Mouse (Mus musculus): ENCODE data around the gene Taf10.
"Not testable (repeated sequence)": the region's sequence is repeated elsewhere in the genome, so short reads cannot be mapped to it uniquely, and the experiment has no call there.

Taf10 gene

DNA sequence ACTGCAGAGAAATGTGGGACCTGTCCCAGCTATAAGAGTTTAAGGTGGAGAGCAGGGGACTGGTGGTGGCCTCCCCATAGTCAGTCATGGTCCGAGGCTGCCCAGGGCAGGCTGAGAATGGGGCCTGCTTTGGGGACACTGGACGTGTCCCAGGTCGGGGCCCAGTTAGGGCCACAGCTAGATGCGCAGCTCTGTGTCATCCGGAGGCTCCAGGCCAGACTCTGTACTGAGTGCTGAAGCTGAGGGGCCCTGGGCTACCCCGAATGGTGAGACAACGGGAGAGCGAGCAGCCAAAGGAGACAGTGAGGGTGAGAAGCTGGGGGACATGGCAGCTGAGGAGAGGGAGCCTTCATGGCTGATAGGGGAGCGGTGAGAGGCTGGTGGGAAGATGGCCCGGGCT, 9.1 kb upstream of the Taf10 start:
- DNase-seq (ENCODE audit: low read depth in 2 of 2, low spot score in 2 of 2) = no peak

DNA sequence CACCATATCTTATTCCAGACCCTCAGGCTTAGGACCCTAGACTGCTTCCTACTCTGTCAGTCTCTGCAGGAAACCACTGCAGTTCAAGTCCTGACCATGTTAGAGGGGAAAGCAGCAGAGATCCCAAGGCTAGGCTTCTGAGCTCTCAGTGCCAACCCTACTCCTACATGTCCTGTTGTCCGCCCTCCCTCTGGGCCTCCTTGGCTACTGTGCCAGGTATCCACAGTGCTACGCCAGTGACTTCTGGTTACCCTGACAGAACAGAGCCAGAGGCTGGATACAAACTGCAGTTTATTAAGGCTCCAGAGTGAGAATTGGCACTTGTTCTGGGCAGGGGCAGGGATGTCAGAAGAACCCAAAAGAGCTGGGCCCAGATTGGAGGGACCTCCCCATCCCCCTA, 8.6 kb upstream of the Taf10 start:
- no peak for DNase-seq (ENCODE audit: low read depth in 2 of 2, low spot score in 2 of 2)

DNA sequence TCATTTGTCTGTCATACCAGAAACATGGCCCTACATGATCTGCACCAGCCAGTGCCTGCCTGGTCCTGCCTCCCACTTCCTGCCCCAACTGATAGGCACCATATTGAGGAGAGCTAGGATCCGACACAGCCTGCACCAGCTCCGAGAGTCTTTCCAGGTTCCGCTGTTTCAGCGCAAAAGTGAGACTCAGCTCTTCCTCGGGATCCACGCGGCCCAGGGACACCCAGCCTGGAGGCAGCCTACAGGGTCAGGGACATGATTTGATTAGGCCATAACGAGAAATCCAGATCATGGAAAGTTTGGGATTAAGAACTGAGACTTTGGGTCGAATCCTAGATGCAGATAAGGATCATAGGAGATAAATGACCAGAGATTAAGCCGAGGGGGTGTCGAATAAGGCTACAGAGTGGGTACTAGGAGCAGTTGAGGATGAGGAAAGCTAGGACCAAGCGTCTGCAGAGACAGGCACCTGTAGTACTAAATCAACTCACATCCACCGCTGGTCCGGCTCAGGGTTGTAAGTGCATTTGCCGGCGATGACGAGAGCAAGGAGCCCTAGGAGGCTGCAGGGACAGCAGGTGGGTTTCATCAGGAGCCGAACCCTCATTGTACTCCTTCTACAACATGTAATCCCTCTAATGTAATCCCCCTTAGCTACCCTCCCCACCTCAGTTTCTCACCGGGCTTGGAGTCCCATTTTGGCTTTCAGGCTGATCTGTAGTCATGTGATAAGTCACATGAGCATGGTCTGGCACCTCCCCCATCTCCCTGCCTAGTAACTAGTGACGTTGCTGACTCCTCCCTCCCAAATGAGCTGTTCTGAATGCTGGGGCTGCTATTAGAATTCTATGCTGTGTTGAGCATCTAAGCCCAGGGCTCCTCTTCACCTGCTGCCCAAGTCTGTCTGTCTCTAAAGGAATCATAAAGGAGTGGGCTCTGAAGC, 7.6 kb upstream of the Taf10 start, which contains the start of gene Tpp1:
TSS of gene Tpp1 (minus strand) at position 745 of the 943 bp plus-strand sequence.
- DNase-seq (ENCODE audit: low read depth in 2 of 2, low spot score in 2 of 2) = peak; percentile 87 to 95

DNA sequence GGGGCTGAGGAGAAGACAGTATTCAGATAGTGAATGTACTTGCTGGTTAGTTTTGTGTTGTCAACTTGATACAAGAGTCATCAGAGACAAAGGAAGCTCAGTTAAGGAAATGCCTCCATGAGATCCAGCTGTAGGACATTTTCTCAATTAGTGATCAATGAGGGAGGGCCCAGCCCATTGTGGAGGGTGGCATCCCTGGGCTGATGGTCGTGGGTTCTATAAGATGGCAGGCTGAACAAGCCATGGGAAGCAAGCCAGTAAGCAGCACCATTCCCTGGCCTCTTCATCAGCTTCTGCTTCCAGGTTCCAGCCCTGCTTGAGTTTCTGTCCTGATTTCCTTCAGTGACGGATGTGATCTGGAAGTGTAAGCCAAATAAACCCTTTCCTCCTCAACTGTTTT, 3.6 kb upstream of the Taf10 start:
- DNase-seq (ENCODE audit: low read depth in 2 of 2, low spot score in 2 of 2) = no peak

DNA sequence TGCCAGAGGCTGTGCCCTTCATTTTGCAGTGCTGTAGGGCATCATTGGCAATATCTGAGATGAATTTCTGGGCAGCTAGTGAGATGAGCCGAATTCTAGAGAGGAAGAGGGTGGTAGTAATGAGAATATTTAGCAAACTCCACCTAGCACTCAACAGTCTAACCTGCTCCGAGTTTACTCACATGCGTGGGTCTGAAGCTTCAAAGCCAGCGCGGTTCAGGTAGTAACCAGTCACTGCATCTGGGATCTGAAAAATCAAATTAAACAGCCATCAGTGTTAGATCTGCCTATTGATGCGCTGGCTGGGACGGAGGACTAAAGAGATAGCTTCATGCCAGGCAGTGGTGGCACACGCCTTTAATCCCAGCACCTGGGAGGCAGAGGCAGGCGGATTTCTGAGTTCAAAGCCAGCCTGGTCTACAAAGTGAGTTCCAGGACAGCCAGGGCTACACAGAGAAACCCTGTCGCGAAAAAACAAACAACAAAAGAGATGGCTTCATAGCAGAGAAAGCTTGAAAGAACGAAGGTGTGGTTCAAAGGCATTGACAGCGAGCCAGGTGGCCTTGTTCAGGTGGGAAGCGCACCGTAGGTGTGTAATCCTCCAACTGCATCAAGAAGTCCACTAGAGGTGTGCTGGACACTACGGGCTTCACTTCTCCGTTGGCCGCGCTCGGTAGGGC, 775 bp downstream of the Taf10 start:
- not testable (repeated sequence) for DNase-seq (ENCODE audit: low read depth in 2 of 2, low spot score in 2 of 2)

DNA sequence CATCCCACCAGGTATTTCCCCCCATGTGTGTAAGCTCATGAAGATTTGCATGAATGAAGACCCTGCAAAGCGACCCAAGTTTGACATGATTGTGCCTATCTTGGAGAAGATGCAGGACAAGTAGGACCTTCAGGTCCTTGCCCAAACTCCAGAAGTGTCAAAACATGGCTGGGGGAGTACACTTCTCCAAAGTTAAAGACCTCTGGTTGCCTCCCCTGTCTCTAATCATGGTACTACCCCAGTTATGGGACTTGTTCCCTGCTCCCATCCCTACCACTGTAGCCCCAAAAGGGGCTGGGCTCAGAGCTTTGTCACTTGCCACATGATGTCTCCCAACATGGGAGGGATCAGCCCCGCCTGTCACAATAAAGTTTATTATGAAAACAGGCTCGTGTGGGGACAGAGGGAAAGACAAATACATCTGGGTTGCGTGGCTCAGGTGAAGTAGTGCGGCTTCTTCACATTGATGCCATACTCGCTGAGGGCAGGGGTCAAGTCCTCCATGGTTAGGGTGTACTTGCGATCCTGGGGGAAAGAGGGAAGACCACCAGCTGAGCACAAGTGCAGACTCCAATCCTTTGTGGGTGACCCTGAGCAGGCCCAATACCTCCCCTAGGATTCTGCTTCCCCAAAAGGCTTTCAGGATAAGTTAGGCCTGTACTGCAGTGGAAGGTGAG, 1.5 kb downstream of the Taf10 start:
- DNase-seq (ENCODE audit: low read depth in 2 of 2, low spot score in 2 of 2) = not testable (repeated sequence)

DNA sequence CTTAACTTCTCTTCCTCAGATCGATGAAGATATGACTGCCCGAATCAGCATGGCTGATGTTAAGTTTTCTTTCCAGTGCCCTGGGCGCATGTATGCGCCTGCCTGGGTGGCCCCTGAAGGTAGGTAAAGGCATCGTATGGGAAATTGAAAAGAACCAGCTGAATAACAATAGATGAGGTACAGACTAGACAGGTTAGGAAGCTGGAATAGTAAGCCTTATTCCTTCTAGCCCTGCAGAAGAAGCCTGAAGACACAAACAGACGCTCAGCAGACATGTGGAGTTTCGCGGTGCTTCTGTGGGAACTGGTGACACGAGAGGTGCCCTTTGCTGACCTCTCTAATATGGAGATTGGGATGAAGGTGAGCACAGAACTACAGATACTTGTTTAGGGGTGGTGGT, 2.2 kb downstream of the Taf10 start:
- DNase-seq (ENCODE audit: low read depth in 2 of 2, low spot score in 2 of 2) = no peak

DNA sequence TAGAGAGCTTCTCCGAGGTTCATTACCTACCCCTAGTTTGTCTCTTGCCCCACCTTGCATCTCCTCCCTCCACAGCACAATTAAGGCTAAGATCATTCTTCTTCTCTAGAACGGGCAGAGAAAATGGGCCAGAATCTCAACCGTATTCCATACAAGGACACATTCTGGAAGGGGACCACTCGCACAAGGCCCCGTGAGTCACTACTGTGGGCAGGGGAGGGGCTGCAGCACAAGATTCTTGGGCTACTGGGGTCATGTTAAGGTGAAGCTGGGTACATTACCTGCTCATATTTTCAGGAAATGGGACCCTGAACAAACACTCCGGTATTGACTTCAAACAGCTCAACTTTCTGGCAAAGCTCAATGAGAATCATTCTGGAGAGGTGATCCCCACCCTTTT, 3.3 kb downstream of the Taf10 start:
- DNase-seq (ENCODE audit: low read depth in 2 of 2, low spot score in 2 of 2) = no peak

DNA sequence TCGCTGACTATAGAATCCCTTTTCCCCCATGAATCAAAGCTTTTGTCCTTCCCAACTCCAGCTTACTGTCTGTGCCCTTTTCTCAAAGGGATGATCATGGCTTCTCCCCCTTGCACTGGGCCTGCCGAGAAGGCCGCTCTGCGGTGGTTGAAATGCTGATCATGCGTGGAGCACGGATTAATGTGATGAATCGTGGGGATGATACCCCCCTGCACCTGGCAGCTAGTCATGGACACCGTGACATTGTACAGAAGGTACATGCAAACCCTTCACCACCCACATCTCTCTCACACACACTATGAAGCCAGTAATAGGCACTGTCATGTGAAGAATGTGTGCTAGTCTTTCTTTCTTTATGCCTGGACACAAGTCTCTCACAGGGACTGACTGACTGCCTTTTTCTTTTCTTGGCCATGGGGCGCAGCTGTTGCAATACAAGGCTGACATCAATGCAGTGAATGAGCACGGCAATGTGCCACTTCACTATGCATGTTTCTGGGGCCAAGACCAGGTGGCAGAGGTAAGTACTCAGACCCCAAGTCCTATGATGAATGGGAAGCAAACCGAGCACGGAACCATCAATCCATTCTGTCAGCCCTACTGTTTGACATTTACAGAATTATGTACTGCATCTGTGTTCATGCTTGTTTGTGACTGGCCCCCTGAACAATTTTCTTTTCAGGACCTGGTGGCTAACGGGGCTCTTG, 3.9 kb downstream of the Taf10 start:
- DNase-seq (ENCODE audit: low read depth in 2 of 2, low spot score in 2 of 2) = no peak

DNA sequence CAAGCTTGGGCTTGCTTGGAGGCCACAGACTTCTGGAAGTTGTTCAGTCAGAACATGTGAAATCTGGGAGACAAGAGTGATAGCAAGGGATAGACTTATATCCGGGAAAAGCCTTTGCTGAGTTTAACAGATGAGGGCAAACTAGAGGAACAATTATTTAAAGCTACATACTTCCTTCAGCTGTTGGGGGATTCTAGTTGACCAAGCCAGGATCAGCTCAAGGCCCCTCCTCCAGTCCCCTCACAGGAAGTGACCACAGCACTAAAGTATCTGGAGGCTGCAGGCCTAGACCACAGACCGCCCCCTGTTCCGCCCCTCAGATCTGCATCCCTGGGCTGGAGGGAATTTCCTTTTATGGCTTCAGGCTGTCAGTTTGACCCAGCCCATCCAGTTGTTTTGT, 5.2 kb downstream of the Taf10 start:
- DNase-seq (ENCODE audit: low read depth in 2 of 2, low spot score in 2 of 2) = no peak

DNA sequence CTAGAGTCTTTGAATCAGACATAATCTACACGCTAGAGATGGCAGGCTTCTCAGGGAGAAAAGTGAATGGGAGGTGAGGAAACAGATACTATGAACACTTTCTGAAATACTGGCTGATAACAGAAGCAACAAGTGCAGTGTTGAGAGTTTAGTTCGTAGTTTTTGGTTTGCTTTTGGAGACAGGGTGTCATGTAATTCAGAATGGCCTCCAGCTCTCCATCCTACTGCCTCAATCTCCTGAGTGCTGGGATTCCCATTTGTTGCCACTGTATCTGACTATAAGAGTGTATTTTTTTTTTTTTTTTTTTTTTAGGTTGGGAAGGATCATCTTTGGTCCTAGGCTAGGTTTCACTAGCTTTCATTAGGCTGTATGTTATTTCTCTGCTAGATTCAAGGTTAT, 5.9 kb downstream of the Taf10 start:
- DNase-seq (ENCODE audit: low read depth in 2 of 2, low spot score in 2 of 2) = no peak

DNA sequence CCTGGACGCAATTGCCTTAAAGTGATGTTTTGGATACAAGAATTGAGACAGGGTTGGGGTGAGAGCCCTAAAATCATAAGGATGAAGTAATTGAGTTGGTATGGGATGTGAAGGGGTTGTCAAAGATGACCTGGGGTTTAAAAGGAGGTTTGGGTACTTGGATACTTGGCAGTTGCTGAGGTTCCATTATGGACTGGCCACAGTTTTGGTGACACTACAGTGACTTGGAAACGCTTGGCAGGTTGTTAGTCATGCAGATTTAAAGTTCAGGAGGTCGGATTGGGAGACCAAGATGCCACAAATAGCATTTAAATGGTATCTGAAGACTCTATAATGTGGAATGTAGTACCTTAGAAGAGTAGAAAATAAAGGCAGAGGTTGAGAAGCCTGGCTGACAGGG, 6.5 kb downstream of the Taf10 start:
- DNase-seq (ENCODE audit: low read depth in 2 of 2, low spot score in 2 of 2) = no peak

DNA sequence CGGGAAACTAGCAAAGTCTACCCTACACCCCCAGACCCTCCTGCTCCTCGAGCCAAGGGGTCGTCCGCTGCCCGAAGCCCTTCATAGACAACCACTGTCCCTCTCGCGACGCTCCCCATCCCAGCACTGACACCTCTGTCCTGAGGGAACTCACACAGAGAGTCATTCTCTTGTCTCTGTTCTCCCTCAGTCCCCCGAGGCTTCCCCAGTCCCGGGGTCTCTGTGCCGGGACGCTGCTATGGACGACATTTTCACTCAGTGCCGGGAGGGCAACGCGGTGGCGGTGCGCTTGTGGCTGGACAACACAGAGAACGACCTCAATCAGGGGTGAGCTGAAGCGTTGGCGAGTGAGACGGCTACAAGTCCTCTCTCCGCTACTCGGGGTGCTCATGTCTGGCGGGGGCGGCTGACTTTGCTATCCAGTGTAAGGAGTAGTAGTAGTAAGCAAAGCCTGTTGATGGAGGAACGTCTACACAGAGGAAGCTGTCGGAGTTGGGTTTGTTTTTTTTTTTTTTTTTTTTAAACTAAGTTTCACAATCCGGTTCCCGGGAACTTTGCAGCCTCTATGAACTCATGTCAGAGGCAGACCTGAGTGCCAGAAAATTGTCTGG, 7.1 kb downstream of the Taf10 start, which contains the start of gene Rrp8:
TSS of gene Rrp8 (minus strand) at position 475 of the 611 bp plus-strand sequence.
- DNase-seq (ENCODE audit: low read depth in 2 of 2, low spot score in 2 of 2) = peak; percentile 18 to 28

DNA sequence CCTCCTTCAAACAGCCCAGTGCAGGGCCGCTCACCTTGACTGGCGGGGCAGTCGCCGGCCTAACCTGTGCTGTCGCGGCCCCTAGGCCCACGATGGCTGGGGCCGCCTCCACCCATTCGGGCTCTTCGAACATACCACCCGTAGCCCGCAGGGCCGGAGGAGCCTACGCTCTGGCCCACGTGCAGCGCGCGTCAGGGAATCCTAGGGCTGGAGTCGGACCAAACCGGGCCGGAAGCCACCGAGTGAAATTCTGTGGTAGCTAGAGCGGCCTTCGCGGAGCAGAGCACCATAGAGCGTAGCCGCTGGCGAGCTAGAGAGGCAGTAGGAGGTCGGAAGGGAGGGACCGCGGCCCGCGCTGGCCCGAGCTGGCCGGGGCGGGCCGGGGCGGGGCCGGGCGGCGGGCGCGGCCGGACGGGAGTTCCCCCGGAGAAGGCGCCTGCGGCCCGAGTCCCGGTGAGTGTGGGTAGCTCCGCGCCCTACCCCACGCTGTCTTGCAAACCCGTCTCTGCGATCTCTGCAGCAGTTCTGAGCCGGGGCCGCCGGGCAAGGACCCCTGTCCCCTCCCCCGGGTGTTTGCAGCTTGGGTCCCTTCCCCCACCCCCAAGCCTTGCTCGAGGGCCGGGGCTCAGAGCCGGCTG, 7.8 kb downstream of the Taf10 start, which contains the start of gene Ilk:
TSS of gene Ilk (plus strand) at position 329 of the 638 bp plus-strand sequence.
- peak; percentile 78 to 79 for DNase-seq (ENCODE audit: low read depth in 2 of 2, low spot score in 2 of 2)

DNA sequence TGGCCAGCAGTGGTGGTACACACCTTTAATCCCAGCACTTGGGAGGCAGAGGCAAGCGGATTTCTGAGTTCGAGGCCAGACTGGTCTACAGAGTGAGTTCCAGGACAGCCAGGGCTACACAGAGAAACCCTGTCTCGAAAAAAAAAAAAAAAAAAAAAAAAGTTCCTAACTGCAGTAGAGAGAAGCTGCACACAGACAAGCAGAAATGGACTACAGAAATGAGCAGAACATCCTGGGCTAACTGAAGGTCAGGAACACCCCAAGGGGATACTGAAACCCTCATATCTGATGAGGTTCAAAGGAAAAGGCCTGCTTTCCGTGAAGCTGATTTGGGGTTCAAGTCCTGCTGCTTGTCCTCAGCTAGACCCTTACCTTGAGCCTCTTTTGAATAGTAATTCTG, 8.7 kb downstream of the Taf10 start:
- DNase-seq (ENCODE audit: low read depth in 2 of 2, low spot score in 2 of 2) = not testable (repeated sequence)

DNA sequence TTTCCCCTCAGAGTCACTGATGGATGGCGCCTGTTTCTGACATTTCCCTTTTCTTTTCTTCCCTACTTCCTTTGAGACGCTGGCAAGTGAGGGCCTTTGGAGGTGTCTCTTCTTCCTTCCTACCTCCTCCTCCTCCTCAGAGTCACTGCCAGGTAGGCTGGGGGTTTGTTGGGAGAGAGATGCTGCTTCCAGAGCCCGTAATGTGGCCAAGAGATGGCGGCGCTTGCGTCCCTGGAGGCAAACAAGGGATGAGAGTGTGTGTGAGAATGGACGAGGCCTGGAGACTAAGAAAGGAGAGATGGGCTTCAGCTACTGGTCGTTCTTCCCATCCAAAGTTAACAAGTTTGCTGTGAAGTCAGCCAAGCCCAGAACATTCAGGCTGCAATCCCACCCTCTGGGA, 9.3 kb downstream of the Taf10 start:
- DNase-seq (ENCODE audit: low read depth in 2 of 2, low spot score in 2 of 2) = no peak

DNA sequence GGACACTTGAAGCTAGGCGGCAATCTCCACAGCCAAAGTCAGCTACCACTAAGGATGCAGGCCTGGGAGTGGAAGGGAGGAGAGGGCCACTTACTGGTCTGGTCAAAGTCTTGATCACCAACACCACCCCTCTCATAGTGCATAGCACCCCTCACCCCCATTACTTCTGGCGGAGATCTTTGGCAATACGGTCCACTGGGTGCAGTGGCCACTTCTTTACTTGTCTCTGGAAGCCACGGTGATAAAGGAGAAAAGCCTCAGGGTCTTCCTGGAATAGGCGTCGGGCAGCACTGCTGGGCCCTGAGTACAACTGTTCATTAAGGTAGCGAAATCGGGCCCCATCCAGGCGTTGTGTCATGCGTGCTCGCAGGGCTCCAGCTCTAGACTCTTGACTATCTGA, 10.3 kb downstream of the Taf10 start:
- no peak for DNase-seq (ENCODE audit: low read depth in 2 of 2, low spot score in 2 of 2)

DNA sequence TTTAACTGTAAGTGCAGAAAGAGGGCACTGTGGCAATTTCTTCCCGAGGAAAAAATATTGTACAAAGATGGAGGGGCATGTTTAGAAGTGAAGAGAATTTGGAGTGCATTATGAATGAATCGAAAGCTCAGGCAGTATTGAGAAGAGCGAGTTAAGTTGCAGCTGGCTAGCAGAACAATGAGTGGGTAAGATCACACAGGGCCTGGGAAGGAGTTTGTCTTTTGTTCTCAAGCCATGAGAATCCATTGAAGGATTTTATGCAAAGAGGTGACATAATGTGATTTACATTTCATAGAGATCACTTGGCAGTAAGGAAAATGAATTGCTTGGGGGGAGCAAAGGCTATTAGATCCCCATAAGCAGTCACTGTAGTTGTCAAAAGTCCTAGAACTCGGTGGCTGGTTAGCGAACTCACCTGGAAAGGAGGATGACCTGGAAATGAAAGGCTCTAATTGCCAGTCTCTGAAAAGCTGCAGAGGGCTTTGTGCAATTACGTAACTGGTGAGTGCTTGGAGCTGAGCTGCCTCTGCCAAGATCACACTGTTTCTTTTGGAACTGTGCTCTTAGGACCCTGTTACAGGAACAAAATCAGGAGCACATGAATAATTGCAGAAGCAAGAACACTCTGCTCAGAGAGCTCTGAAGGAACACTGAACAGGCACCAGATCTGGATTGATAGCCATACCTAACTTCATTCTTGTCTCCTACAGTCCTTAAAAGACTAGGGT, 15.3 kb downstream of the Taf10 start:
- no peak for DNase-seq (ENCODE audit: low read depth in 2 of 2, low spot score in 2 of 2)

DNA sequence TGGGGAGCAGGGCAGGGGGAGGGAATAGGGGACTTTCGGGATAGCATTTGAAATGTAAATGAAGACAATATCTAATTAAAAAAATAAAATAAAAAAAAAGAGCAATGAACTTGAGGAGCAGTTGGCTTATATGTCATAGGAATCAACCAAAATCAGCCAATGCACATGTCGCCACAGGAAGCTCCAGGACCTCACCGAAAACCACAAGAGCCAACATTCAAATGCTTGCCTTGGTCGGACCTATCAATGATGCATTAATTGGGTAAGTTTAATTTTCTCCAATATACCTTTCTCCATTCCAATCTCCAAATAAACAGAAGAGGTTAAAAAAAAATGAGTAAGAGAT, 17.2 kb downstream of the Taf10 start:
- DNase-seq (ENCODE audit: low read depth in 2 of 2, low spot score in 2 of 2) = no peak

All from CD8-positive naive resting alpha-beta T cell, adult 2 months (primary cell).